Mouse (Mus musculus) CD4-positive, CD25-positive, alpha-beta regulatory T cell, adult 4 months (primary cell): ENCODE data around the gene Map3k9. TPM values are rescaled to one million over a fixed set of nuclear protein-coding genes. Genes with fewer than 3 reads are reported as not detected.

Experiments used
- ATAC-seq: one replicate; pipeline ENCODE4 v1.8.0; 2017
- polyA plus RNA-seq, 2 experiments: library from polyadenylated mRNA; unstranded; fragments of 100-300 nt; shearing (Covaris generic); gene quantifications; one replicate each; pipeline ENCODE4 v1.2.1; 2017

The Map3k9 gene
- polyA plus RNA-seq, 2 experiments from 2014 or later = 0.19 to 0.22 TPM

DNA sequence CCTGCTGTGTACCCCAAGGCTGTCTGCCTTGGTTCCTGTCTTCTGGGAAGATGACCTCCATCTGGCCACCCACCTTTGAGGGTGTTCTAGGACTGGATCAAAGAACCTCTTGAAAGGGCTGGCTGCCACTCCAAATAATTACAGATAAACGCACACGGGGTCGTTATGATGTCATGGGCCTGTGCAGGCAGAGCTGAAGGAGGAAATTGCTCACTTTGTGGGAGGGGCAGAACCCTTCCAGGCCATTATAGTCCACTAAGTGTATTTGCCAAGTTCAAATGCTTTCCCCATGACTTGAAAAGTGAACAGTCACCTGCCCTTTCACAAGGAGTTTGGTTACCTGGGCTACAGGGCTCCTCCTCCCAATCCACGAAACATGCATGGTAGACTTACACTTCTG, 83.0 kb downstream of the Map3k9 start:
- ATAC-seq = no peak

DNA sequence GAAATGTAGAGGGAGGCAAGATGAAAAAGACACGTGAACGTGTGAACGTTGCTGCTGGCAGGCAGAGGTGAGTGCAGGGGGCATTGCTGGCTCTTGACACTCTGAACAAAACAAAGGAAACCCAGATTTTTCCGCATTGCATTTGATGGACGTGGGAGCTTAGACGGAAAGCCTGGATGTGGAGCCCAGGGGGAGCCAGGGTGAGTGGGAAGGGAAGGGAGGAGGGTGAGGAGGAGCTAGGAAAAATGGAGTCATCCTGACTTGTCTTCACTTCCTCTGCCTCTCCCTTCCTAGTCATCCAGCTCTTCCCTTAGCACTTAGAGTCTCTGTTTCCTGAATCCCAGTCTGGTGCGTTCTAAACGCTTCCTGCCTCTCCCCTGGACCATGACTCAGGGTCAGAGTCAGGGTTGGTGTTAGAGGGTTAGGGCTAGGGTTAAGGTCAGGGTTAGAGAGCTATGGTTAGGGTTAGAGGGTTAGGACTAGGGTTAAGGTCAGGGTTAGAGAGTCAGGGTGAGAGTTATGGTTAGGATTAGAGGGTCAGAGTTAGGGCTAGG, 89.7 kb downstream of the Map3k9 start:
- no peak for ATAC-seq

DNA sequence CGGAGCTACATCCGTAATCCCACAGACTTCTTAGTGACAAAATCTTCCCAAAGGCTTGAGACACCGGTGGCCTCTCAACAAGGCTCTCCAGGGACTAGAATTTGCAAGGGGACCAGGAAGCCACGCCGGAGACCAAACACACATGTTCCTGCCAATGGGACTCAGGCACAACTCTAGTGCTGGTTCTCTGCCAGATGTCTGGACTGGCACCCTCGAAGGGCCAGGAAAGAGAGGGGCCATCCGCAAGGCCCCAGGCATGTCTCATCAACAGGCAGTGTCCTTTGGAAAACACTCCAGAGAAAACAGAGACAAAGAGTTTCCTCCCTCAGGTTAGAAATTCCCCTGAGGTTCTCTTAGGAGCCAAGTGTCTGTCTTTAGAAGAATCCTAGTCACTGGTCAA, 90.2 kb downstream of the Map3k9 start:
- no peak for ATAC-seq

DNA sequence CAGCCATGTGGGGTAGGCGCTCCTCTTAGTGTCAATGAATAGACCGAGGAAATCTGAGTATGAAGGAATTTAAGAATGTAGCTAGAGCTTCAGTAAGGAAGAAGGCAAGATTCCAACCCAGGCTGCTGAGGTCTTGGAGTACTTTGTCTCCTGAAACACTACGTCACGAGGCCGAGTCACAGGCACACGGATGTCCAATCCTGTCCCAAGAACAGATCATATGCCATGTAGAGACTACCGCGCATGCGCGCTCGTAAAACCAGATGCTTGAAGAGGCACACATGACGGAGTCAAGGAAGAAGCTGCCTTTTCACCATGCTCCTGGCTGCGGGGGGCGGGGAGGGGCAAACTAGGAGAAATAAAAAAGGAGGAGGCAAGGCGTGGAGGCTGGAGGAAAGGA, 90.9 kb downstream of the Map3k9 start:
- no peak for ATAC-seq

DNA sequence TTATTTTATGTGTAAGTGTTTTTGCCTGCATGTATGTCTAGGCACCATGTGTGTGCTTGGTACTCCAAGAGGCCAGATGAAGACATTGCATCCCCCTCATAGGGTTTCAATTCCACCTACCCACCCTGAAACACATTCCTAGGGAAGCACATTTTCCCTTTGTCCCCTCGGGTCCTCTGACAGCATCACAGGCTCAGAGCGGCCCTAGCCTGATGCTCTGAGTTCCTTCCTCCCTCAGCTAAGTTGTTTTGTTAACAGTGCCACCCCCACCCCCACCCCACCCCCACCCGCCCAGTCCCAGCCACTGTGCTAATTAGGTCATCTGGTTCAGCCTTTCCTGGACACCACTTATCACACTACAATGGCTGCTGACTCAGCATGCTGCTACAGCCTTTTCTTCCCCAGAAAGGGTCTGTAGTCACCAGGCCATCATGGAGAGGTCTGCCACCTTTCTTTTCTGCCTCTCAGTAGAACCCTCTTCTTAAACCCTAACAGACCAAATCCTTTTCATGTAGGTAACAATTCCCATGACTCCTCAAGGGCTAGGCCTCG, 91.4 kb downstream of the Map3k9 start:
- ATAC-seq = no peak

DNA sequence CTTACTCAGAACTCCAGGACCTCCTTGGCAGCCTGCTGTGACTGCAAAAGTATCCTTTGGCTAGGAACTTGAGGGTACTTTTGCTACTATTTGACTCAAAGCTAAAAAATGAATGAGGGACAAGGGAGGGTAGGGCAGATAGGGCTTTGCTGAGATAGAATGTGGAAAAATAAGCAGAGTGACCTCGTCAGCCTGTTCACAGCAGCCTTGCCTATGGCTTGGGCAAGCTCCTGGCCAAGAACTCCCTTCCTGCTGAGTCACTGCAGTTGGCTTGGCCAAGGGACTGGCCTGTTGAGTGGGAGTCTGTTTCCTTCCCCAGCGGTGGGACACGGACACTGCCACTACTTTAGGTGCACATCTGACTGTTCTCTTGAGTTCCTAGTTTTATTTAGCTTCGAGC, 92.4 kb downstream of the Map3k9 start:
- ATAC-seq = no peak

DNA sequence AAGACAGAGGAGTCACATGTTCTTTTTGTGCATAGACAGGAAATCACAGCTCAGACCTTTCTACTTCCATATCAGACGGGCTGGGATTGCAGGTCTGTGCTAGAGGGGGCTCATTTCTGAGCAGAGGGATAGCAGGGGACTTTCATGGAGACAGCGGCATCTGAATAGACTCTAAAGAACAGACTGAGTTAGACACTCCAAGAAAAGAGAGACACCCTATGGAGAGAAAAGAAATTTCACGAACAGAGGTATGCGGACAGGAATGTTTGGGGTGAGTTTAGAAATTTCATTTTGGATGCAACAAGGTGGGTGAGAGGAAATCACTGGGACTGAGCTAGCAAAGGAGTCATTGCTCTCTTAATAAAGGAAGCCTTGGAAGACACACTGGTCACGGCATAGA, 93.1 kb downstream of the Map3k9 start:
- ATAC-seq = no peak

DNA sequence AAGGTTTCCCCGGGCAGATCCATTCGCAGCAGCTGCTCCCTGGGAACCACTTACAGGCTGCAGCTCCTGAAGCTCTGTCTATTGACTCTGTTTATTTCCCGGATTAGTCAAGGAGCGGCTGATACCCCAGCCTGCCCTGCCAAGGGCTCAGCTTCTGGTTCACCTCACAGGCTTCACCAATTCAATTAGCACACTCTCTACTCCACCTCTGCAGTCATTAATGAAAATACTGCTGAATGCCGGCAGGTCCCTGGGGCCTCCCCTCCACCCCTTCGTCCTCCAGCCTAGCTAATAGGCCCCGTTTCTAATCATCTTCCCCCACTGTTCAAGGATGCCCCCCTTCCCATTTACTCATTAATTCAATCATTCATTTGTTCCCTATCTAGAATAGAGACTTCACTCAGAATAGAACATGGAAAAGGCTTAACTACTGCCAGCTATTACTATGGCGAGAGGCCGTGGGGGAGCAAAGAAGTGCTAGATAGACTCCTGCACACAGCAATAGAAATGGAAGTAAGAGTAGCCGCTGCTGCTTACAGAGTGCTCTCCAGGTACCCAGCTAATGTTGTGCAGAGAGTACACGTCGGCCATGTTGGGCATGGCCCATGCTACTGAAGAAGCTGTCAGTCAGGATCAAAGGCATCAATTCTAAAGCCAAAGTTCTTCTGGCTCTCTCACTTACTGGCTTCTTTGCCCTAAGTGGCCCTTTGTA, 94.4 kb downstream of the Map3k9 start:
- no peak for ATAC-seq

DNA sequence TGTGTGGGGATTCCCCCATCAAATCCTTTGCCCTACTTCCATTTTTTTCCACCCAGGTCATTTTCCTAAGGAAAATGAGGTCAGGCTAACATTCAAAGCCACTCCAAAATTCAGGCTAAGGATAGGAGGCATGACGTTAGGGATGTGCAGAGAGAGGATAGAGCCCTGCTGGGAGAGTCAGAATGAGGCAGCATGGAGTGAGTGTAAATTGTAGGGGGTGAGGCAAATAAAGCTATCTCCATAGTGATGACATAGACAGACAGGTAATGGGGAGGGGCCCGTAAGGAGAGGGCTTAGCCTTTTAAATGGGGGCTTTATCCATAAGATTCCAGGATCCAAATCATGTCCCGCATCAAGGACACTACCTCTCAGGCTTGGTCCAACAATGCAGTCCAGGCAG, 95.0 kb downstream of the Map3k9 start:
- no peak for ATAC-seq

DNA sequence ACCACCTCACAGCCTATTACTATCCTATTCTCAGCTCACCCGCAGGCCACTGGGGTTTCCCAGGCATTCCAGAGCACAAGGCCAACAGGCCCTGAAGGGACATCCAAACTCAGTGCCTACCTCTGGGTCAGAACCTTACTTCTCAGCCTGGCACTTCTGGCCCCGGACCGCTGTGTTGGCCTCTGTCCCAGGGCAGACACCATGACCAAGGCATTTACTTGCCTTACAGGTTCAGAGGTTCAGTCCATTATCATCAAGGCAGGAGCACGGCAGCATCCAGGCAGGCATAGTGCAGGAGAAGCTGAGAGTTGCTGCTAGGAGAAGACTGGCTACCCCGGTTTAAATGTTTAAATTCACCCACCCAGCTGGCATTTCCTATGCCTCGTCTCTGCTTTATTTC, 96.9 kb downstream of the Map3k9 start:
- no peak for ATAC-seq

DNA sequence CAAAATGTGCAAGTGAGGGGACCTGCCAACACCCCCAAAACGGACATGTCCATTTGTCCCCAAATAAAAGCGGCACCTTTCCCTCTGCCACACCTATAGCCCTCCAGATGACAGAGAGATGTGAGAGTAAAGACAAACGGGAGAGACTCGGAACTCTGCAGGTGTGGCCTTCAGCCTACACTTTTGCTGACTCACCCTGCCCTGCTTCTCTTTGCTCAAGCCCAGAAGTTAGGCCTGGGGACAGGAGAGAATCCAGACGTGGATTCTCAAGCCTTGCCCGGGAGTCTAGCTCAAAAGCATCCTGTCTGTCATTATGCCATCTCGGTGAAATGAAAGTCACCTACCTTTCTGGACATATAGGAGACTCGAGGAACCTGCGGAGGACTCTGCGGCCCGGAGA, 97.6 kb downstream of the Map3k9 start:
- ATAC-seq = no peak

DNA sequence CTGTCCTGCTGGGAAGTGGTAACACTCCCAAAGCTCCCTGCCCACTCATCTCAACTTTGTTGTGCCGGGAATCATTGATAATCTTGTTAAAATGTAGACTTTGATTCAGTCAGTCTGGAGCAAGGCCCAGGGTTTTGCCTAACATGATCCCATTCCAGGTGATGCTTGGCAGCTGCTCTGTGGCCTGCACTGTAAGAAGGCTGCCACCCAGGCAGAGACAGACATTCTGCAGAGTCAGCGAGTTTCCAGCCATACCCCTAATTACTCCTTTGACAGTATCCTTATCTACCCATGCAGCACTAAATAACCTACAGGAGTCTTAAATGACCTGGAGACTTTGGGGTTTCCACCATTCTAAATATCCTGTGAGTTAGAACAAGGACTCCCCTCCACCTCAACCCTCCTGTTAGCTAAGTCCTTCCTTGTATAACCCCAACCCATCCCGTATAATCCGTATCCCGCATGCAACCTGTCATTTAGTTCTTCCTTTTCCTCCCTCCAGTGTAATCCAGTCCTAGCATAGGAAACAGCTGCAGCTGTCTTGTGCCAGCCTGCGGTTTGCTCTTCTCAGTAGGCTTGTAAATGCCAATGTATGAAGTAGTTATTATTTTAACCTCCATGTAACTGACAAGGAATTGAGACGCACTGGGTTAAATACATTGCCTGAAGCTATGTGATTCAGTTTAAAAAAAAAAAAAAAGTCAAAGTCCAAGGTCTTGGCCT, 101.0 kb downstream of the Map3k9 start:
- ATAC-seq = no peak

DNA sequence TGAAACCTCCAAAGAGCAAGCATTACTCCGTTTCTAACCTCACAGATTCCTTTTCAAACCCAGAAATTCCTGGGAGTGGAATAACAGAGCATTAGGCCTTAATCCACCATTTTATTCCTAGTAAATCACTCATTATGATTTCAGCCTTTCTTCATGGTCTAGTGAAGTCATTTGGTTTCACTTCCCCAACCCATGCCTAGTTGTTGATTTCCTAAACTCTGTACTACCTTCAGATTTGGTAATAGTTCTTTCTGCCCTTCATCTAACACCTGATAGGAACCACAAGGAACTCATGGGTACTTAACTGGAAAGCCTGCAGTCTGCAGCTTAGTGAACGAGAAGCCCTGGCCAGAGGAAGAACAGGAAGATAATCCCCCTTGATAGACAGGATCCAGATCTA, 105.4 kb downstream of the Map3k9 start:
- no peak for ATAC-seq

Other genes starting within 250 kb of the Map3k9 start
- gene Gm20498, start 248.3 kb downstream of the Map3k9 start, polyA plus RNA-seq = 10 to 100 TPM in 1 of 2 experiments, 1 to 10 TPM in 1; 8.0 to 10.4 TPM
- gene Synj2bp, start 248.3 kb downstream of the Map3k9 start, polyA plus RNA-seq = 10 to 100 TPM; 65.3 to 72.5 TPM
- gene Adam21, start 212.7 kb downstream of the Map3k9 start, polyA plus RNA-seq = under 1 TPM in 1 of 2 experiments, not detected in 1; 0.22 TPM
- gene Med6, start 186.2 kb downstream of the Map3k9 start, polyA plus RNA-seq = 10 to 100 TPM; 31.1 to 35.2 TPM
- gene Ttc9, start 149.9 kb downstream of the Map3k9 start, polyA plus RNA-seq = under 1 TPM in 1 of 2 experiments, not detected in 1; 0.22 TPM
- gene Pcnx, start 78.8 kb upstream of the Map3k9 start, polyA plus RNA-seq = 10 to 100 TPM; 12.0 to 14.8 TPM